Mouse (Mus musculus) heart, postnatal 36 days (tissue): ENCODE data around the gene Pithd1. TPM values are rescaled to one million over a fixed set of nuclear protein-coding genes. Genes with fewer than 3 reads are reported as not detected.
"Not testable (repeated sequence)": the region's sequence is repeated elsewhere in the genome, so short reads cannot be mapped to it uniquely, and the experiment has no call there.

Experiments
- DNase-seq, 2 experiments: peaks; one replicate each; pipeline ENCODE4 v3.0.0; 2021 to 2022
- intact Hi-C: fragments of 180-260 bp; cut with DNase I; formaldehyde crosslinking; loops from one replicate; pipeline ENCODE4 v1.15.1; 2025
- total RNA-seq, 2 experiments: library from RNA; stranded (reverse); gene quantifications; 2 replicates each; pipeline ENCODE4 v1.2.3; 2021

Gene Pithd1
- total RNA-seq, 2 experiments from 2014 or later, result 19.8 to 22.2 TPM

DNA sequence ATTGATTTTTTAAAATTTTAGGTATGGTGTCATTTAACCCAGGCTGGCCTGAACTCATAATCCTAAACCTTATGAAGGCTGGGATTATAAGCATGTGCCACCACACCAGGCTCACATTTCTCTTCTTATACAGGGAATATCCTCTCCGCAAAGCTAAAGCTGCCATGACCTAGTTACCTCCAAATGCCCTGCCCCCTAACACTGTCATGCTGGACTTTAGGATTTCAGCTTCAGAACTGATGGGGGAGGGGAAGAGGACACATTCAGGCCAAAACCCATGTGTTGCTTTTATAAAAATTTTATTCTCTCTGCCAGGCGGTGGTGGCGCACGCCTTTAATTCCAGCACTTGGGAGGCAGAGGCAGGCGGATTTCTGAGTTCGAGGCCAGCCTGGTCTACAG lies 6.9 kb upstream of the Pithd1 start:
- no peak for DNase-seq
- intact Hi-C loops, result no loop called here

- intact Hi-C loops, result loop anchor here (2.0 kb wide), 1 partner anchor 33 kb away; the partner anchor contains the start of gene Eloa
- DNase-seq, result no peak
Measured at GRCm38 (mm10) chr4:135987714-135988113, 650 bp upstream of the Pithd1 start.

DNA sequence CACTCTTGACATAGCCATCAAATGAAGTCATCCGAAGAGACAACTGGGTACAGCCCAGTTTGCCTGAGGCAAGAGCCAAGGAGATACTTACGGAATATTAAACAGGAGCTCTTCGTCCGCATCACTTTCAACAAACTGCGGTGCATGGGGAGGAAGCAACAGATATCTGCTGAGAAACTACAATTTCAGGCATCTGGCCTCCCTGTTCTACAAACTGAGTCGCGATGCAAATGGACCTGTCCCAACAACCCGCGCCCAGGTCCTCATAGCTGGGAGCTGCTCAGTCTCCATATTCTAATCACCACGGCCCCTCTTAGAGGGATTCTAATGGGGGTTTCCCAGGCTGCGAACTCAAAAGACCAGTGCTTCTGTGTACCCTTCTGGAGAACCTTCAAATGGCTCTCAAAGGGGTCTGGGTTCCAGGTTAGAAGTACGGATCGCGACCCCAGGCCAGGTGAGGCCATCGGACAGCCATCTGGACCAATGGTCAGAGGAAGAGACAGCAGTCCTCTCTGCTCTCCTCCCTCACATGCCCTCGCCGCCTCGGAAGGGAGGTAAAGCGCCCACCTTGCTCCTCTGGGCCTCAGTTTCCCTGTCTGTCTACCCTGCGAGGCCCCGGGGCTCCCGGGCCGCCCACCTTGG lies 642 bp downstream of the Pithd1 start:
- DNase-seq, result no peak
- intact Hi-C loops, result loop anchor here (2.0 kb wide), 1 partner anchor 34 kb away; the partner anchor contains the start of gene Eloa

- intact Hi-C loops, result loop anchor here (2.0 kb wide), 1 partner anchor 35 kb away; the partner anchor contains the start of gene Eloa
- DNase-seq, result no peak
Measured at GRCm38 (mm10) chr4:135985769-135986168, 1.3 kb downstream of the Pithd1 start.

- no peak for DNase-seq
Measured at GRCm38 (mm10) chr4:135985193-135985592, 1.9 kb downstream of the Pithd1 start.

DNA sequence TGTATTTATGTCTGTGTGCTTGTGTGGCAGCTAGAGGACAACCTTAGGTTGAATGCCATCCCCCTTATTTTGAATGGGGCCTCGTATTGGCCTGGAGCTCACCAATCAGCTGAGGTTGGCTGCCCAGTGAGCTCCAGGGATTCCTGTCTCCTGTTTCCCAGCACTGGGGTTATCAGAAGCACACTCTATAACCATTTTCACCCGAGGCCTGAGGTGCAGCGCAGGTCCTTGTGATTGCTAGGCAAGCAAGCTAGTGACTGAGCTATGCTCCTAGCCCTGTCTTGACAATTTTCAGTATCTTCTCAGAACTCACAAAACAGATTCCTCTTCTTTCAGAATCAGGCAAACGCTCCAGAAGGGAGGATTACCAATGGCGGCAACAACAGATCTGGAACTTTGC lies 2.5 kb downstream of the Pithd1 start:
- intact Hi-C loops, result no loop called here
- no peak for DNase-seq

More at GRCm38 (mm10) chr4:135985193-135985592, 1.9 kb downstream of the Pithd1 start:
- intact Hi-C loops, result no loop called here

DNA sequence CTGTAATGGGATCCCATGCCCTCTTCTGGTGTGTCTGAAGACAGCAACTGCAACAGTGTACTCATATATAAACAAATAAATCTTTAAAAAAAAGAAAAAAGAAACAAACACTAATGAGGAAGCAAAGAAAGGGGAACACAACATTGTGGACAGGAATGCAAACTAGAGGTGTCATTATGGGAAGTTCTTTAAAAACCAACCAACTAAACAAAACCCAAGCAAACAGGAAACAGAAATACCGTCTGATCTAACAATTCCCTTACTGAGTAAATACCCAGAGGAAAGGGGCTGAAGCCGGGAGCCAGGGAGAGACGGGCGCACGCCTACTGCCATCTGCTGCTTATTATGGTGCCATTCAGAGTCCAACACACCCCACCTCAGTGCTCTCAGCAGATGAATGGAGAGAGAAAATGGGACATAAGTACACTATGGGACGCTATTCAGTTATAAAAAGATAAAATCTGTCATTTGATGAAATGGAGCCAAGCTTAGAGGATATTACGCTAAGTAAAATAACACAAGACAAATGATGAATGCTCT lies 5.5 kb downstream of the Pithd1 start:
- no peak for DNase-seq
- intact Hi-C loops, result no loop called here

- DNase-seq, intact Hi-C loops: not testable (repeated sequence)
Measured at GRCm38 (mm10) chr4:135980223-135980622, 6.8 kb downstream of the Pithd1 start.

- intact Hi-C loops, result no loop called here
Measured at GRCm38 (mm10) chr4:135976146-135976545, 10.9 kb downstream of the Pithd1 start.

DNA sequence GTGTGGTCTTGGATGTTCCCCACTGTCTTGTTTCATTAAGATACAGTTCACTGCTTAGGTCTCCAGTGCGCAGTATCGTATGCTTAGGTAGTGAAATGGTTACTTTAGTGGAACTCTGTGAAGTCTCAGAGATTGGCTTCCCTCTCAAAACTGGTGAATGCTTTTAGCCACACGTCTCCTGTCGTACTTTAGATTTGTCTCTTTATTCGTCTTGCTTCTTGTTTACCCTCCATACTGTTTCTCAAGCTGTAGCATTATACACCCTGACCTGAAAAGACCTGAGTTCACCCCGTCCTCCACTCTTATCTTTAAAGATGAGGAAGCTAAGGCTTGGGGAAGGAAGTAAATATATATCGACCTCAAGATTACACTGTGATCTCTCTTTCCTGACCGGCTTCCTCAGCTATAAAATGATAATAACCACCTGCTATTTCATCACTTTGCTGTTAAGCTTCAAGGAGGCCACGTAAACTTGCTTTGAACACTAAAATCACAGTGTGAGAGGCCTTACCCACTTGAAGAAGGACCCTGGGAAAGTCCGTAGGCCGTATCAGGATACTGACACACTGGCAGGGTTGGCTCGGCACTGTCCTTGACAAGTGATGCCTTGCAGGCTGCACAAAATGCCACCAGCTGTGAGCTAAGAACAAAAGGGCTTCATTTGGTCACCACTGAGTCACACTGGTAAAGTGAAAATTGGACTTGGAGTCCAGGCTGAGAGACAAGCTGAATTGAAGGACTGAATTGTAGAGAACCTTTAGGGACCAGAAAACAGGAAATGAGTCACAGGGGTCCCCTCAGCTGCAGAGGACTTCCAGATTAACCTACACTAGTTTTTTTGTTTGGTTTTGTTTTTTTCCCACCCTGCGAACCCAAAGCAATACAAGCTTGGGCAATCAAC lies 13.9 kb downstream of the Pithd1 start:
- no peak for DNase-seq
- intact Hi-C loops, result no loop called here

More at GRCm38 (mm10) chr4:135976146-135976545, 10.9 kb downstream of the Pithd1 start:
- no peak for DNase-seq

DNA sequence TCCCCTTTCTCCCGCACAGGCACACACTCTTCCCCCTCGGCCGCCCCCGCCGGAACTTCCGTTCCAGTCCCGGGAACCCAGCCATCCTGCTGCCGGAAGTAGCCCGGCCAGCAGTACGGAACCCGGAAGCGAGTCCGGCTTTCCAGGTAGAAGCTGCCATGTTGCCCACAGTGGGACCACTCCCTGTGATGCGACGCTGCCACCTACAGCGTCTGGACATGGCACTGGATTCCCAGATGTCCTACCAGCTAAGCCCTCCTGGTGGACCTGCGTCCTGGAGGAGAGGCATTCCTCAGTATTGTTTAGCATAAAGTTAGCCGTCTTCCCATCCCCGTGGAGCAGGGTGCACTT lies 14.5 kb downstream of the Pithd1 start, which contains the start of gene Lypla2:
Lypla2 (minus strand) TSS at position 71 of the 351 bp plus-strand sequence.
- intact Hi-C loops, result no loop called here
- peak; percentile 93 for DNase-seq

- intact Hi-C loops, result no loop called here
- DNase-seq, result no peak
Measured at GRCm38 (mm10) chr4:135971805-135972555, 15.1 kb downstream of the Pithd1 start.

DNA sequence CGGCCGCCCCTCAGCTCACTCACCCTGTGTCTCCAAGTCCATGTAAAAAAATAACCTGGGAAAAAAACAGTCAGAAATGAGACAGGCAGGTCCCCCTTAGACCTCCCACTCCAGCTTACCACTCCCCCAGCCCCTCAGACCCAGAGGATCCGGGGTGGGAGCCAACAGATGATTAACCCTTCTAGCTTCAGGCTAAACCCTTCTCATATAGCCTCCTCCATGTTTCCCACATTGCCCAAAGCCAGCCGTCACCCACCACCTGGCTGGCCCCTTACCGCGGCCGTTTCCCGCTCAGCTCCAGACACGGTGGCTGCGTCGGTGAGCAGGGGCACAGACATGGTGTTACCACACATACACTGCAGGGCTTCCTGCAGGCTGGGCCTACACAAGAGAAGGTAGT lies 16.5 kb downstream of the Pithd1 start:
- DNase-seq, result no peak
- intact Hi-C loops, result no loop called here

DNA sequence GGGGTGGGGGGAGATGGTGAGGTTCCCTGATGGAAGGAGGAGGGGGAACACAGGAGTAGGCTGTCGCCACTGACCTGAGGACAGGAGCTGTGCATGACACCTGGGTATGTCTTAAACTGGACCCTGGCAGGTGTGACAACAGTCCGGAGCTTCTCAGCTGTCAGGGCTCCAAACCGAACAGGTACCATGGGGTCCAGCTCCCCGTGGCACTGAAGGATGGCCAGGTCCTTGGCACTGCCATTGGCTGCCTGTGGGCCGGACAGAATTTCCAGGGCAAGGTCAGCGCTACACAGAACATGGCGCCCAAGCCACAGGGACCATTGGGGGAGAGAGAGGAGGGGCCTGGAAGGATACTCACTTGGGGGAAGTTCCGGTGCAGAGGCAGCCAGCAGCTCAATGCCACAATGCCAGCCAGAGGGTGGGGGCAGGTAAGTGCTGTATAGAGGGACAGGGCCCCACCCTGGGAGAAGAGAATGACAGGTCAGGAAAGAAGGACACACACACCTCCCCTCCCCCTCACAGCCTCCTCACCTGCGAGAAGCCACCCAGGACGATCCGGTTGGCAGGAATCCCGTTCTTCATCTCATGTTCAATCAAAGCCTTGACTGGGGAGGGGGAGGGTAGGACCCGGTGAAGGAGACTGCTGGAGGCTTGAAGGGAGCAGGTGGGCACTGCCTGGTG lies 17.9 kb downstream of the Pithd1 start:
- intact Hi-C loops, result no loop called here
- no peak for DNase-seq

- intact Hi-C loops, result no loop called here
- no peak for DNase-seq
Measured at GRCm38 (mm10) chr4:135968271-135968869, 18.7 kb downstream of the Pithd1 start.

DNA sequence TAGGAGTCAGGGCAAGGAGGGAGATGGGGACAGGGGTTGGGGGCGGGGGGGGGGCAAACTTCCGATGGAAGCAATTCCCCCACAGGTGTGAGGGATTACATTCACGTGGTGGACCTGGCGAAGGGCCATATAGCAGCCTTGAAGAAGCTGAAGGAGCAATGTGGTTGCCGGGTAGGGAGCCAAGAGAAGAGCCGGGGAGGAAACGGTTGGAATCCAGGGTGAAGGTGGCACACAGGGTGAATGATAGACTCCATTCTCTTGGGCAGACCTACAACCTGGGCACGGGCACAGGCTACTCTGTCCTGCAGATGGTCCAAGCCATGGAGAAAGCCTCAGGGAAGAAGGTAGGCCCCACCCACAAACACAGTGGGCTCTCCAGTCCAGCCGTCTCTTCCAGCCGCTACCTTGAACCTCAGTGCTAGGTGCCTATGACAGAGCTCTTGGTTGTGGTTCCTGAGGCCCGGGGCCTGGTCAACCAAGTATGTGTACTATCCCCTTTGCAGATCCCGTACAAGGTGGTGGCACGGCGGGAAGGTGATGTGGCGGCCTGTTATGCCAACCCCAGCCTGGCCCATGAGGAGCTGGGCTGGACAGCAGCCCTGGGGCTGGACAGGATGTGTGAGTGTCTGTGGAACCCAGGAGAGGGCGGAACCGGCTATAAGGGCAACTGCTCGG lies 19.8 kb downstream of the Pithd1 start:
- intact Hi-C loops, result no loop called here
- DNase-seq, result no peak

DNA sequence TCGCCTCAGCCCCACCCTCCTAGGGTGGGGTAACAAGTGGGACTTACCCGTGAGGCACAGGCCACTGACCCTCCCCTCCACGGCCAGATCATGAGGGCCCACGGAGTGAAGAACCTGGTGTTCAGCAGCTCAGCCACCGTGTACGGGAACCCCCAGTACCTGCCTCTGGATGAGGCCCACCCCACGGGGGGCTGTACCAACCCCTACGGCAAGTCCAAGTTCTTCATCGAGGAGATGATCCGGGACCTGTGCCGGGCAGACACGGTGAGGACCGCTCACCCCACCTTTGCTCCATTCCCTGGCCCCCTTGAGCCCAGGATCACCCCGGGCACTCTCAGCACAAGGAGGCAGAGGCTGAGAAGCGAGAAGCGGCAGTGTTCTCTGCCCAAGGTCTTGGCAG lies 20.8 kb downstream of the Pithd1 start:
- no peak for DNase-seq
- intact Hi-C loops, result no loop called here

- no peak for DNase-seq
- intact Hi-C loops, result no loop called here
Measured at GRCm38 (mm10) chr4:135965113-135965512, 22.0 kb downstream of the Pithd1 start.

- intact Hi-C loops, result no loop called here
- DNase-seq, result no peak
Measured at GRCm38 (mm10) chr4:135964426-135964825, 22.6 kb downstream of the Pithd1 start.
